Mouse (Mus musculus): ENCODE data around the gene Npnt.

DNA sequence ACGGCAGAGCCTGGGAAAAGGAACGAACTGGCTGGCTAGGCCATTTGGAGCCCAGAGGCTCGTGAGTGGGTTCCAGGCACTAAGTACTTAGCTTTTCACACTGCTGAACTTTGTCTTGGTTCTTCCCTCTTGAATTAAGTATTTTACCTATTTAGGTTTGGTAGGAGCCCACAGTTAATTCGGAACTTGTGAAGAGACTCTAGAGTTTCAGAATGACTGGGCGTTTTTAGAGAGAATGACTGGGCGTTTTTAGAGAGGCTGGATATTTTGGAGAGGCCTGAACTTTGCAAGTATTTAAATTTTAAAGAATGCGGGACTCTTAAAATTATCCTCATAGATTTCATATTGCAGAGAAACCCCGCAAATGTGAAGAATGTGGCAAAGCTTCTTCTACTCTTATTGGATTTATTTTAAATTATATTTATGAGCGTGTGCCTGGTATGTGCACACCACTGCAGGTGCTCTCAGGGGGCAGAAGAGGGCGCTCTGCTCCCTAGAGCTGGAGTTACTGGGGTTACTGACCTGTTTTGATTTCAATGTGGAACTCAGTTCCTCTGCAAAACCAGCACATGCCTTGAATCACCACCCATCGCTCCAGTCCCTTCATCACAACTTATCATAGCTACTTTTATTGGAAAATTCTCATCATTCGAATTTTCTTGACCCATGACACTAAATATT is 29.8 kb upstream of the Npnt start:
- TF ChIP-seq CTCF (IDR thresholded peaks at IDR 0.05; ENCODE audit: low read depth) (no peak), EP300 (IDR thresholded peaks at IDR 0.05; ENCODE audit: low read depth) (no peak)

Data from heart, postnatal 0 days (tissue).